Mouse (Mus musculus) thymus, adult 18-20 months (tissue): Measurements from ENCODE around the gene Gabrr1.

Experiments
- DNase-seq, 2 experiments: peaks; one replicate each; pipeline ENCODE4 v3.0.0; 2022; ENCODE audit warnings: mixed read lengths in 2 of 2

Gabrr1 gene

GRCm38 (mm10) chr4:33208881-33209841, 76.8 kb downstream of the Gabrr1 start, which contains the start of gene Srsf12:
TSS of gene Srsf12 (plus strand) at chr4:33208991.
- peak; percentile 21 to 41 for DNase-seq
